Mouse (Mus musculus): ENCODE measurements around the gene Cobl. TPM values are rescaled to one million over a fixed set of nuclear protein-coding genes. Genes with fewer than 3 reads are reported as not detected.

Cobl gene
- polyA plus RNA-seq, 1 experiment, result 0.01 TPM

DNA sequence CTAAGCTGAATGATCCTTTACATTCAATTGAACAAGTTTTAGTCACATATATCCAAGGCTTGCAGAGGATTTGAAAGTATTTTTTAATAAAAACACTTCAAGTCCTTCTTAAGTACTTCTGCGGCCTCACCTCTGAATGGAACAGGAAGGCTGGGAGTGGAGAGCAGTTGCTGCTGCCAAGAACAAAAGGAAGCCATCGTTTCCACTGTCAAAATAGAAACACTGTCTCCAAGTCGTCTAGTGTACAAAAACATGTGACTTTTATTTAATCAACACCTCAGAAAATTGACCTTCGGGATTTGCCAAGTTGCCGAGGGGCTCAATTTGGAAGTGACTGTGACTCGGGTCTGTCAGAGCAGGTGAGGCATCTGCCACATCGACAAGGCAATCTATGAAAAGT is 184.0 kb downstream of the Cobl start:
- Histone ChIP-seq H3K9me3 (ENCODE audit: control insufficient read depth, low read length) (no peaks in the 10 kb centered on the region), H3K36me3 (ENCODE audit: control insufficient read depth) (no peaks in the 10 kb centered on the region)
- TF ChIP-seq TAL1 (IDR thresholded peaks at IDR 0.05; ENCODE audit: low read length) (no peak), GATA1 (IDR thresholded peaks at IDR 0.05; ENCODE audit: low read length) (no peak)

DNA sequence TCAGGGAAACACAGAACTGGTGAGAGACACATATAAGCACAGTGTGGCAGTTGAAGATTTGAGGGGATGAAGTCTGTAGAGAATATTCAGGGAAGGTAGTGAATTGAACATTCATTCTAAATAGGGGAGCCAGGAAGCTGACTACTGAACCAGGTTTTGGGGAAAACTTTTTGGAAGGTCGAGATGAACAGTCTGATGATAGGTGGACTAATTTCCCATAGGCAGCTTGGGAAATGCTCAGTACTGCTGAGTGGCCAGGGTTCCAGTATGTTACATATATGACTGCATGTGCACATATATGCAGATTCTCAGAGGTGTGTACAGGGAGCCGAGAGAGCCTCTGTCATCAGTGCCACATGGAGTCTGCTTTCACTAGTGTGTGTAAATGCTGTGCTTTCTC is 190.5 kb downstream of the Cobl start:
- no peak overlapping the region for H3K4me3 ChIP-seq (replicated peaks)
- H3K9me3 ChIP-seq (ENCODE audit: control insufficient read depth, low read length), result no peaks in the 10 kb centered on the region
- TF ChIP-seq GATA1 (IDR thresholded peaks at IDR 0.05; ENCODE audit: low read length) (no peak), TAL1 (IDR thresholded peaks at IDR 0.05; ENCODE audit: low read length) (no peak)
- H3K27me3 ChIP-seq (ENCODE audit: control insufficient read depth), result no peaks in the 10 kb centered on the region
- H3K36me3 ChIP-seq (ENCODE audit: control insufficient read depth), result no peaks in the 10 kb centered on the region
- H3K4me1 ChIP-seq (ENCODE audit: control insufficient read depth), result no peaks in the 10 kb centered on the region

More for the DNA sequence above, 184.0 kb downstream of the Cobl start:
- H3K4me1 ChIP-seq (ENCODE audit: control insufficient read depth), result no peaks in the 10 kb centered on the region
- H3K4me3 ChIP-seq (replicated peaks), result no peak overlapping the region
- H3K27me3 ChIP-seq (ENCODE audit: control insufficient read depth), result no peaks in the 10 kb centered on the region

- TF ChIP-seq TAL1 (IDR thresholded peaks at IDR 0.05; ENCODE audit: low read length), result no peak
- no peak for TF ChIP-seq GATA1 (IDR thresholded peaks at IDR 0.05; ENCODE audit: low read length)
- no peaks in the 10 kb centered on the region for H3K36me3 ChIP-seq (ENCODE audit: control insufficient read depth)
- no peaks in the 10 kb centered on the region for H3K4me1 ChIP-seq (ENCODE audit: control insufficient read depth)
- H3K4me3 ChIP-seq (replicated peaks), result no peak overlapping the region
- no peaks in the 10 kb centered on the region for H3K27me3 ChIP-seq (ENCODE audit: control insufficient read depth)
- no peaks in the 10 kb centered on the region for H3K9me3 ChIP-seq (ENCODE audit: control insufficient read depth, low read length)
These were observed 191.0 kb downstream of the Cobl start for GRCm38 (mm10) chr11:12273726-12274125.

GRCm38 (mm10) chr11:12258411-12258810 is 206.3 kb downstream of the Cobl start:
- TF ChIP-seq GATA1 (IDR thresholded peaks at IDR 0.05; ENCODE audit: low read length) (no peak), TAL1 (IDR thresholded peaks at IDR 0.05; ENCODE audit: low read length) (no peak)
- Histone ChIP-seq H3K9me3 (ENCODE audit: control insufficient read depth, low read length) (no peaks in the 10 kb centered on the region), H3K4me3 (replicated peaks) (no peak overlapping the region), H3K36me3 (ENCODE audit: control insufficient read depth) (no peaks in the 10 kb centered on the region), H3K4me1 (ENCODE audit: control insufficient read depth) (no peaks in the 10 kb centered on the region), H3K27me3 (ENCODE audit: control insufficient read depth) (no peaks in the 10 kb centered on the region)

- TF ChIP-seq TAL1 (IDR thresholded peaks at IDR 0.05; ENCODE audit: low read length), result no peak
- no peak for TF ChIP-seq GATA1 (IDR thresholded peaks at IDR 0.05; ENCODE audit: low read length)
- H3K27me3 ChIP-seq (ENCODE audit: control insufficient read depth), result no peaks in the 10 kb centered on the region
- H3K9me3 ChIP-seq (ENCODE audit: control insufficient read depth, low read length), result no peaks in the 10 kb centered on the region
- no peaks in the 10 kb centered on the region for H3K4me1 ChIP-seq (ENCODE audit: control insufficient read depth)
- H3K36me3 ChIP-seq (ENCODE audit: control insufficient read depth), result no peaks in the 10 kb centered on the region
- H3K4me3 ChIP-seq (replicated peaks), result no peak overlapping the region
These were observed 207.2 kb downstream of the Cobl start for GRCm38 (mm10) chr11:12257324-12258118.

DNA sequence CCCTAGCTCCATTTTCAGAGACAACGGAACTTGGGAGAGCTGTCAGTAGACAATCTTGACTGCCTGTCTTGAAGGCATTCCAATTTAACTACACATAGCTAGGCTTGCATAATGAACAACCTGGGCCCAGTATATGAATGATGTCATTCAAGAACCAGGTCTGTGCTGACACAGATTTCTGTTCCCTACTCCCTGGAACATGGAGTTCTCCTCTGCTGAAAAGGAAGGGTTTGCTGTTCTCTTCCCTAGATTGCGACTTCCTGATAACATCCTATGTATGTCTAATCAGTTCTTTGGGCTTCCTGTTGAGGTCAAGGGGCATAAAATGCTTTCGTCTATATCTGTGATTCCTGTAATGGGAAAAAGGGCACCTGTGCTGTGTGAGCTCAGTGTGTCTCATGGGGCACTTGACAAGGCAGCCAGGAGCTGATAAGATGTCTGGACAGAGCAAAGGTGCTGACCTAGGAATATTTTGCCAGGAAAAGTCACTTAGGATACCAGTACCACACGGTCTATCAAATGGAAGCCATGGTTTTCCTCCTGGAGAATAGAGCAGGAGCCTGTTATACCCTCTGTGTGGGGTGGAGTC is 219.3 kb downstream of the Cobl start:
- H3K9me3 ChIP-seq (ENCODE audit: control insufficient read depth, low read length), result no peaks in the 10 kb centered on the region
- H3K4me1 ChIP-seq (ENCODE audit: control insufficient read depth), result no peaks in the 10 kb centered on the region
- TF ChIP-seq GATA1 (IDR thresholded peaks at IDR 0.05; ENCODE audit: low read length), result no peak
- TF ChIP-seq TAL1 (IDR thresholded peaks at IDR 0.05; ENCODE audit: low read length), result no peak
- H3K36me3 ChIP-seq (ENCODE audit: control insufficient read depth), result no peaks in the 10 kb centered on the region
- no peak overlapping the region for H3K4me3 ChIP-seq (replicated peaks)
- H3K27me3 ChIP-seq (ENCODE audit: control insufficient read depth), result no peaks in the 10 kb centered on the region

DNA sequence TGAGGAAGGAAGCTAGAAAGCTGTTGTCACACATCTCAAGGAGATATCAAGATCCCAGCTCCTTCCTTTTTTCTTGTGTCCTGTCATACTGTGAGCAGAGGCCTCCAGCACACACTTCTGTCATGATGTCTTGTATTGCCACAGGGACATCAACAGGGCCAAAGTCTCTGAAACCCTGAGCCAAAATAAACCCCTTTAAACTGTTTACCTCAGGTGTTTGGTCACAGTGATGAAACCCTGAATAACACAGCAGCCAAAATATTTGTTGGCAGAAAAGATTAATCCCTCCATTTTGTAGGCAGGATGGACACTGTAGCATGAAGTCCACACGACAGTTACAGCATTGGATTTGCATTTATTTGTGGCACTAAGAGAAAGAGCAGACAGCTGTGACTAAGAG is 228.4 kb downstream of the Cobl start:
- H3K27me3 ChIP-seq (ENCODE audit: control insufficient read depth), result no peaks in the 10 kb centered on the region
- H3K4me1 ChIP-seq (ENCODE audit: control insufficient read depth), result no peaks in the 10 kb centered on the region
- no peak overlapping the region for H3K4me3 ChIP-seq (replicated peaks)
- peaks cover 3% of the 10 kb centered on the region; the same call in 1 of the 2 replicates for H3K9me3 ChIP-seq (ENCODE audit: control insufficient read depth, low read length)
- TF ChIP-seq GATA1 (IDR thresholded peaks at IDR 0.05; ENCODE audit: low read length) (no peak), TAL1 (IDR thresholded peaks at IDR 0.05; ENCODE audit: low read length) (no peak)
- no peaks in the 10 kb centered on the region for H3K36me3 ChIP-seq (ENCODE audit: control insufficient read depth)

- Histone ChIP-seq H3K36me3 (ENCODE audit: control insufficient read depth) (no peaks in the 10 kb centered on the region), H3K9me3 (ENCODE audit: control insufficient read depth, low read length) (peaks cover 3% of the 10 kb centered on the region; the same call in 1 of the 2 replicates), H3K4me1 (ENCODE audit: control insufficient read depth) (no peaks in the 10 kb centered on the region), H3K4me3 (replicated peaks) (no peak overlapping the region), H3K27me3 (ENCODE audit: control insufficient read depth) (no peaks in the 10 kb centered on the region)
- no peak for TF ChIP-seq GATA1 (IDR thresholded peaks at IDR 0.05; ENCODE audit: low read length)
- no peak for TF ChIP-seq TAL1 (IDR thresholded peaks at IDR 0.05; ENCODE audit: low read length)
These were observed 229.9 kb downstream of the Cobl start for GRCm38 (mm10) chr11:12234876-12235275.

GRCm38 (mm10) chr11:12234126-12234525 is 230.6 kb downstream of the Cobl start:
- H3K36me3 ChIP-seq (ENCODE audit: control insufficient read depth), result no peaks in the 10 kb centered on the region
- H3K4me3 ChIP-seq (replicated peaks), result no peak overlapping the region
- TF ChIP-seq GATA1 (IDR thresholded peaks at IDR 0.05; ENCODE audit: low read length) (no peak), TAL1 (IDR thresholded peaks at IDR 0.05; ENCODE audit: low read length) (no peak)
- no peaks in the 10 kb centered on the region for H3K4me1 ChIP-seq (ENCODE audit: control insufficient read depth)
- no peaks in the 10 kb centered on the region for H3K27me3 ChIP-seq (ENCODE audit: control insufficient read depth)
- peaks cover 3% of the 10 kb centered on the region; the same call in 1 of the 2 replicates for H3K9me3 ChIP-seq (ENCODE audit: control insufficient read depth, low read length)
